Mouse (Mus musculus) kidney, adult 9 months (tissue): ENCODE data around the gene Rpl29.

Experiments
- DNase-seq: peaks from one replicate; pipeline ENCODE4 v3.0.0; 2022

The Rpl29 gene

GRCm38 (mm10) chr9:106417841-106418625, 11.2 kb upstream of the Rpl29 start:
- peak; percentile 78 for DNase-seq

- no peak for DNase-seq
These were observed 8.6 kb upstream of the Rpl29 start for GRCm38 (mm10) chr9:106420608-106421007.

GRCm38 (mm10) chr9:106421033-106421864, 8.0 kb upstream of the Rpl29 start:
- DNase-seq = no peak

- peak; percentile 93 for DNase-seq
These were observed 7.4 kb upstream of the Rpl29 start for GRCm38 (mm10) chr9:106421865-106422160.

DNA sequence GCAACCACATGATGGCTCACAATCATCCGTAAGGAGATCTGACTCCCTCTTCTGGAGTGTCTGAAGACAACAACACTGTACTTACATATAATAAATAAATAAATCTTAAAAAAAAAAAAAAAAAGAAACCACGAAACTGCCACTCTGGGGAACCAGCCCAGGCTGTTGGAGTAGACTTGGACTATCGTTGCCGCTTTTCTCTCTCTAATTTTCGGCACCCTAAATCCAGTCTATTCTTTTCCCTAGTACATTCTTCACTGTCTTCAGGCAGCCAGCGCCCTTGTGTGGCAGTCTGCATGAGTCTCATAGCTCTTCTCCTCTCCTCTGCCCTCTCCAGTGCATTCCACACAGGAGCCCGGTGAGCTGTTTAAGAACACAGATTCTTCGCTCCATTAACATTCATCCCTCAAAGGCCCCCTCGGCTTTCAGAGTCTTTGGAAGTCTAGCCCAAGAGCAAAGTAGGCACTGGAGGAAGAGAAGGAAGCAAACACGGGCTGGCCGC, 484 bp upstream of the Rpl29 start:
- no peak for DNase-seq

DNA sequence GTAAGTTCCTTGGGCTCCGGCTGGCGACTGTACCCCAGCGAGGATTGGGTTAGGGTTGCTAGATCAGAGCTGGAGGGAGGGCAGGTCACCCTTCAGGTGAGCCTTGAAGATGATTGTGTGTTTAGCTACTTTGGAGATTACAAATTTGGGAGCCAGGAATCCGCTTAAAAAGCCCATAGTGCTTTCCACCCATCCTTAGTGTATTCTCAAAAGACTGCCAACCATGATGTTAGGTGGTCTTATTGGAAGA, 686 bp downstream of the Rpl29 start:
- DNase-seq = no peak

- no peak for DNase-seq
These were observed 4.1 kb downstream of the Rpl29 start for GRCm38 (mm10) chr9:106433389-106433788.

DNA sequence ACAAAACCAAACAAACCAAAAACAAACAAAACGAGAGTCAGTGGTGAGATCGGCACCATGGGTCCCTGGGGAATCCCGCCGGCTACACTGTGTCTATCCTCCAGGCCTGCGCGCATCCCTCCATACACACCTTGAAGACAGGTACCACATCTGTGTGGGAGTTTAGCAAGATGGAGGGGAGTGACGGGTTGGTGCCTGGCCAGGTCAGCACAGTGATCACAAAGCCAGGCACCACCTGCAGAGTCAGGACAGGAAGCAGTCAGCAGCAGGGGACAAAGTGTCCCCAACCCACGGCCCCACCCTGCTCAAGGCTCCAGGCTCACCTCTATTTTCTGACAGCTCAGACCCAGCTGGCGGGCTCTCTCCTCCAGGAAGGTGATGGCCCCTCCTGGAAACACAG, 7.3 kb downstream of the Rpl29 start:
- peak; percentile 31 for DNase-seq

GRCm38 (mm10) chr9:106442680-106443079, 13.4 kb downstream of the Rpl29 start:
- DNase-seq = peak; percentile 28

GRCm38 (mm10) chr9:106444836-106445235, 15.6 kb downstream of the Rpl29 start:
- DNase-seq = peak; percentile 91

DNA sequence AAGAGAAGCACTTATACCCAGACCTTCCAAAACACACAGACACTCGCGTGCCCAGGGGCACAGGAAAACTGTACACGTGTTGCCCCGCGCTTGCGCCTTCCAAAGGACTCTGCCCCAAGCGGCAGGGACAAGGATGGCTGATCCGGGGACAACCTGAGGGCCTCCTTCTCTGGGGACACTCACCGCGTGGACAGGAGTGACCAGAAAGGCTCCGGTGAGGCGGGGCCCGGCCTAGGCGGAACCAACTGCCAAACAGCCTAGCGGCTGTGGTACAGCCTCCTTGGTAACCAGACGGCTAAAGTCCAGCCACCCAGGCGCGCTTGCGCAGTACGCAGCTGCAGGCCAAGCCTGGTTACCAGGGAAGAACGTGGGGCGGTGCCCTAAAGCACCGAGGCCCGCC, 18.1 kb downstream of the Rpl29 start, which contains the start of the genes Abhd14b and Abhd14a:
TSS of gene Abhd14b (plus strand) at position 112 of the 400 bp plus-strand sequence.
TSS of gene Abhd14a (minus strand) at position 331 of the 400 bp plus-strand sequence.
- DNase-seq = peak; percentile 98

GRCm38 (mm10) chr9:106447951-106448350, 18.7 kb downstream of the Rpl29 start:
- peak; percentile 65 for DNase-seq

DNA sequence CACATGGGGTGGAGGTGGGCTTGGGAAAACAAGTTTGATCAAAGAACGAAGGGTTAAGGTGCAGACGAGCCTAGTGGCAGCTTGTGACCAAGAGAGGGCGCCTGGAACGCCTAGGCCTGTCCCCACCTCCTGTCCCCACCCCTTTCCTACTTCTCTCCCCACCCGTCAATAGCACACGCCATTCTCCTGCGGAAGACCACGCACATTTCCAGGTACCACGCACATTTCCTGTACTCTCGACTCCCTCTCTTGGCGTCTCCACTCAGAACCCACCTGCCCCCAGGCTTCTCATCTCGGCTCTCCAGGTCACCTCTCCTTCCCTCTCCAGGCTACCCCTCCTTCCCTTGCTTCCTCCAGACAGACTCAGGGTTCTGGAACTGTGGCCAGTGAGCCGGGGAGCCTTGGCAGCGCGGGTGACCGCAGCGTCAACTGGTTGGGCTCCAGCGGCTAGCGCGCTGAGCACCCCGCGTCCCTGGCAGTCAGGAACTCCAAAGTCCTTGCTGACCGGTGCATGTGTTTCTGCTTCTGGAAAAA, 19.3 kb downstream of the Rpl29 start:
- peak; percentile 89 for DNase-seq

GRCm38 (mm10) chr9:106449947-106450346, 20.7 kb downstream of the Rpl29 start:
- peak; percentile 41 for DNase-seq

GRCm38 (mm10) chr9:106450661-106451060, 21.4 kb downstream of the Rpl29 start:
- DNase-seq = peak; percentile 90

GRCm38 (mm10) chr9:106451298-106451697, 22.0 kb downstream of the Rpl29 start:
- no peak for DNase-seq

- no peak for DNase-seq
These were observed 22.6 kb downstream of the Rpl29 start for GRCm38 (mm10) chr9:106451899-106452298.

DNA sequence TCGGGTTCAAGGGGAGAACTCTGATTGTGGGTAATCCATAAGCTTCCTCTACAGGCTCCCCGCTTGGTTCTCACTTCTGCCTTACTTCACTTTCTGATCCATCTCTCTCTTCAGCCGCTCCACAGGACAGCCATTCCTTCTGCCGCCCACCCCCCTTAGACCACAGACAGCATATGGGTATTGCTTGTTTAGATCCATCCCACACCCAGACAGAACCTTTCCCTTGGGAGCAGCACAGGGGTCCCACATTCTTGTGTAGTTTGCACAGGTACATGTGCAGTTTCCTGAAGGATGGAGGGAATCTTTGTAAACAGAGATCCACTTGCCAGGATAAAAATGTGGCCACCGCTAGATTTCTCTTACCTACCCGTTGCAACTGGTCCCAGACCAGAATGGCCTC, 23.1 kb downstream of the Rpl29 start:
- peak; percentile 24 for DNase-seq

DNA sequence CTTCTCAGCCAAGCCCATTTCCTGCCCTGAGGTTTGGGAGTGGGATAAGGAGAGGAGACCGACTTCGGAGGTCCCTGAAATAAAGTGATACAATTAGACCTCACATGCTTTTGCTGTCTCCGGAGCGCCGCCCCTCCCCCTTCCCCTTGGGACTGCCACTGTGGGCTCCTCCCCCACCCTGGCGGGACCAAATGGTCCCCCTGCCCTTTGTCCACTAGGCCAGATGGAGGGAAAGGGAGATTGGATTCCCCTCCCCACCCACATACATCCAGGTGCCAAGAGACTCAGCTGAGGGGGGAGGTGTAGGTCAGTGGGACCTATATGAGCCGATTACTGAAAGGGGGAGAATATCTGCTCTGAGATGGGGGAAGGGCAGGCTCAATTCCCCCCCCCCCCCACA, 23.6 kb downstream of the Rpl29 start:
- DNase-seq = peak; percentile 84

DNA sequence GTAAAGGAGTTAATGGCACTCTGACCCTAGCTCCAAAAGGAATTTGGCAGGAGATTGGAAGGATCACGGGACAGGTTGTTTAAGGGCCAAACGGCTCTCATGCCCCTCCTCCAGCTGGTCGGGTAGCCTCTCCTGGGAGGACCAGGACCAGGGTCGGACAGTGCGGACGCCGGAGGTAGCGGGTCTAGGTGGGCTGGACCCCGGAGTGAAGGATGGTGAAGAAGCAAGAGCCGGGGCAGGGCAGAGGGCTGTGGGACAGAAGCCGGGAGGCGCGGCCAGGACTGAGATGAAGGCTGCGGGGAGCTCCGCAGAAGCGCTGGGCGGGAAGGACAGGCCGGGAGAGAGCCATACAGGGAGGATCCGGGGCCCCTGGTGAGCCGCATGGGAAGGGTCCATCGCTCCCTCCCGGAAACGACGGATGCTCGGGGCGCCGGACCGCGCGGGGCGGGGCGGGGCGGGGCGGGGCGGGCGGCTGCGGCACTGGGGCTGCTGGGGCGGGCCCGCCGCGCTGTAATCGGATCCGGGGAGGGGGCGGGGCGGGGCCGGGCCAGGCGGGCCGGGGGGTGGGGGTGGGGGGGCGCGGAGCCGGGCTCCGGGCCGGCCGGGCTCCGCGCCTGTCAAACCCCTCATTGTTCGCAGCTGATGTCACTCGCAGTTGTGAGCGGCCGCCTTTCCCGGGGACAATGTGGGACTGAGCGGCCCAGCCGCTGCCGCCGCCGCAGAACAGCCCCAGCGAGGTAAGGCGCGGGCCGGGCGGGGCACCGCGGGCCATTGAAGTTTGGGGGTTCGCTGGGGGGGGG, 24.2 kb downstream of the Rpl29 start, which contains the start of gene Pcbp4:
TSS of gene Pcbp4 (plus strand) at position 21 of the 800 bp plus-strand sequence.
- DNase-seq = peak; percentile 95

DNA sequence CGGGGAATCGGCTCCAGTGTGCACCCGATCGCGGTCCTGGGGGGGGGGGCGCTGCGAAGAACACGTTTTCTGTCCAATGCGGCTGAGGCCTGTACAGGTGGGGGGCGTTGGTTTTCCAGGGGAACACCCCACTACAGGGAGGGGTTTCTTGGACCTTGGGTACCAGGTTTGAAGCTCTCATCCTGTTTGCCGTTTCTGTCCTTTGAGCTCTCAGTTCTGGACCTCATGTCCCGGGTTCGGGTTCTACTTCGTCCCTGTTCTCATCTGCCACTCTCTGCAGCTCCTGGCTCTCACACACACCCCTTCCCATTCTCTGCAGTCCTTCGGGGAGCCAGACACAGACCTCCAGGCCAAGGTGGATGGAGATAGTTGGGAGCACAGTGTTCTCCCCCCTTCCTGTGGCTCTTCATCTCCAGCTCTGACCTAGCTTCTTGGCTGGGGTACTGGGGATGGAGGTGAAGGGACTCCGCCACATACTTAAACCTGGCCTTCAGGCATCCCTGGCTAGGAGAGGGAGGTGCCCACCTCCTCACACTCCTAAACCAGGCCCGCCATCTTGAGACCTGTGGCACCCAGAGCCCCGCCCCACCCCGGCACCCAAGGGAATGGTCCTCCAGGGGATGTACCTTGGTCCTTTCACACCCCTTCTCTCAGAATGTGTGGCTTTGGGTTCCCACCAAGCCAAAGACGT, 25.0 kb downstream of the Rpl29 start:
- DNase-seq = peak; percentile 32
